Mouse (Mus musculus) kidney, embryonic 16.5 days (tissue): ENCODE results near the gene Ppp3ca. TPM values are rescaled to one million over a fixed set of nuclear protein-coding genes. Genes with fewer than 3 reads are reported as not detected.
A peak's percentile ranks its signal among the peaks of the same experiment; 100 is the strongest.

Experiments used
- ATAC-seq: fragments of 200-750 bp; cut with Nextera tagmentation; 2 replicates; pipeline ENCODE4 v1.8.0; 2017; ENCODE audit warnings: moderate TSS enrichment; ENCODE audit not compliant: low FRiP score, low TSS enrichment
- H3K27ac ChIP-seq: fragments of 300-500 bp; sonication (generic); 2 replicates; pipeline ENCODE4 v1.5.1; 2014; ENCODE audit warnings: low read length
- H3K27me3 ChIP-seq: fragments of 300-500 bp; sonication (generic); 2 replicates; pipeline ENCODE4 v1.6.1; 2014; ENCODE audit warnings: low read length, control low read depth, mixed read lengths; ENCODE audit not compliant: insufficient read depth
- H3K36me3 ChIP-seq: fragments of 300-500 bp; sonication (generic); 2 replicates; pipeline ENCODE4 v1.6.1; 2014; ENCODE audit warnings: low read length, control low read depth, mixed read lengths; ENCODE audit not compliant: insufficient read depth
- H3K4me1 ChIP-seq: fragments of 300-500 bp; sonication (generic); 2 replicates; pipeline ENCODE4 v1.6.1; 2014; ENCODE audit warnings: low read length, control low read depth, mixed read lengths; ENCODE audit not compliant: insufficient read depth
- H3K4me2 ChIP-seq: fragments of 300-500 bp; sonication (generic); replicated peaks from 2 replicates; pipeline ENCODE4 v1.6.1; 2014; ENCODE audit warnings: low read depth, low read length
- H3K4me3 ChIP-seq: fragments of 300-500 bp; sonication (generic); 2 replicates; pipeline ENCODE4 v1.5.1; 2014; ENCODE audit warnings: mild to moderate bottlenecking, low read length
- H3K9ac ChIP-seq: fragments of 300-500 bp; sonication (generic); replicated peaks from 2 replicates; pipeline ENCODE4 v1.6.1; 2014; ENCODE audit warnings: low read length
- H3K9me3 ChIP-seq: fragments of 300-500 bp; sonication (generic); 2 replicates; pipeline ENCODE4 v1.6.1; 2016; ENCODE audit warnings: low read length, control low read depth
- WGBS: fragments of 180-500 bp; shearing (Covaris S2); extraction: QIAGEN DNeasy Blood & Tissue Kit; methylation state at CpG from one replicate; pipeline ENCODE4 v1.1.7; 2014; 5-methylcytosine and 5-hydroxymethylcytosine counted together
- polyA plus RNA-seq: library from polyadenylated mRNA; unstranded; fragments of >200 nt; fragmentation: Nextera tagmentation; extraction: Ambion mirVana; gene quantifications from 2 replicates; pipeline ENCODE4 v1.2.1, GENCODE M21; 2015

The Ppp3ca gene
- polyA plus RNA-seq, 1 experiment from 2014 or later, result 50.7 TPM

DNA sequence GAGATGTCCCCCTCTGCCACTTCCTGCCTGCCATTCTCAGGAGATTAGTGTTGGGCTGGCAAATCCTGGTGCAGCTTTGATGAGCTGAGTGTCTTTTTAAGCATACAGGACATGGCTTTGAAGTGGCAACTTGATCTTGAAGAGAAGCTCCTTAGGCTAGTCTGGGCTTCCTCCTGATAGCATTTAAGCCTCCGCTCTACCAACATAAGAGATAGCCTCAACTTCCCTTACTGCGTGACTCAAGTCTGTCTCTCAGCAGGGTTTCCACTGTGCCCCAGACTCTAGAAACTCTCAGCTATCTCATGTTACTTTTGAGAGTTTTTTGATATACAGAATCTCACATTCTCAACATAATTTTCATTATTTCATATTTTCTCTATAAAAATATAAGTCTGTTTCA lies 144.0 kb downstream of the Ppp3ca start:
- WGBS, result 86% methylated on average over 2 of the region's 2 CpGs
- Histone ChIP-seq H3K27me3 (no peaks in the 10 kb centered on the region), H3K9ac (no peak overlapping the region), H3K4me1 (peaks cover 10% of the 10 kb centered on the region), H3K4me3 (no peak overlapping the region), H3K36me3 (no peaks in the 10 kb centered on the region), H3K4me2 (no peak overlapping the region), H3K9me3 (no peaks in the 10 kb centered on the region), H3K27ac (no peak overlapping the region)
- no peak for ATAC-seq

DNA sequence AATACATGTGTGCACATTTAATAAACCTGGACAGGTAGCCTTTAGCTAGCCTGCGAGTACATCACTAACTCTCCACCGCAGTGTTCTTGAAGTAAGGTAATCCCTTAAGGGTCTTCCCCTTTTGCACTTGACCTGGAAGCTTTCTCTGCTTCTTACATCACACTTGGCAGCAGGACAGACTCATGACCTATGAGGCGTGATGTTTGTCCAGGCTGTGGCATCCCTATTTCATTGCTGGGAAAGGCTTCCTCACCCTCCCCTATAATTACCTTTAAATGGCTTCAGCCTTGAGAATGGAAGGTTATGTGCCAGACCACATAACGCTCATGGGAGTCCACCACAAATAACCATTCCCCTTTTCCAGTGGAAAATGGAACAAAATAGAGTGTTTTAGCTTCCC lies 145.0 kb downstream of the Ppp3ca start:
- 61% methylated on average over 4 of the region's 4 CpGs for WGBS
- Histone ChIP-seq H3K9ac (no peak overlapping the region), H3K9me3 (no peaks in the 10 kb centered on the region), H3K4me1 (peaks cover 9% of the 10 kb centered on the region), H3K4me3 (no peak overlapping the region), H3K36me3 (no peaks in the 10 kb centered on the region), H3K4me2 (no peak overlapping the region), H3K27me3 (no peaks in the 10 kb centered on the region), H3K27ac (no peak overlapping the region)
- no peak for ATAC-seq

- Histone ChIP-seq H3K4me2 (no peak overlapping the region), H3K27ac (no peak overlapping the region), H3K9ac (no peak overlapping the region), H3K36me3 (no peaks in the 10 kb centered on the region), H3K4me1 (peaks cover 7% of the 10 kb centered on the region), H3K27me3 (no peaks in the 10 kb centered on the region), H3K4me3 (no peak overlapping the region), H3K9me3 (no peaks in the 10 kb centered on the region)
- WGBS, result 78% methylated on average over 3 of the region's 3 CpGs
- ATAC-seq, result peak; percentile 35; the same call in 1 of the 2 replicates
Measured at GRCm38 (mm10) chr3:136816319-136816718, 146.4 kb downstream of the Ppp3ca start.

GRCm38 (mm10) chr3:136818997-136819396 lies 149.1 kb downstream of the Ppp3ca start:
- WGBS, result 67% methylated on average over 5 of the region's 5 CpGs
- Histone ChIP-seq H3K9ac (no peak overlapping the region), H3K4me3 (no peak overlapping the region), H3K36me3 (peaks cover 5% of the 10 kb centered on the region; the same call in 1 of the 2 replicates), H3K27me3 (no peaks in the 10 kb centered on the region), H3K9me3 (no peaks in the 10 kb centered on the region), H3K27ac (no peak overlapping the region), H3K4me1 (no peaks in the 10 kb centered on the region), H3K4me2 (no peak overlapping the region)
- ATAC-seq, result no peak

DNA sequence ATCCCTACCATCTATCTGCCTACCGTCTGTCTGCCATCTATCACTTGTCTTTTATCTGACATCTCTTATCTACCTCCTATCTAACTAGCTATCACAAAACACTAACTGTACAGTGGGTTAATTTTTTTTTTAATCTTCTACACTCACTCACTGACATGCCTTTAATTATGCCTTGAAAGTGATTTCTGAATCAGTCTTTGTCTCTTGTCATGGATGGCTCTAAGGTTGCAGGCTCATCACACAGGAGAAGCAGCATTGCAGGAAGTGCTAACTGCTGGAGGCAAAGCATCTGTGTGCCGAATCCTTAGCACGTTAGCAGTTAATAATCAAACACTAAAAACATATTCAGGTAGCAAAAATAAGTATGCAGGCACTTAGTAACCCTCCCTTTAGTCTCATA lies 151.1 kb downstream of the Ppp3ca start:
- Histone ChIP-seq H3K4me3 (no peak overlapping the region), H3K9ac (no peak overlapping the region)
- WGBS, result 75% methylated on average over 3 of the region's 3 CpGs

GRCm38 (mm10) chr3:136821993-136822392 lies 152.1 kb downstream of the Ppp3ca start:
- no peak for ATAC-seq
- Histone ChIP-seq H3K9ac (no peak overlapping the region), H3K27ac (no peak overlapping the region), H3K4me3 (no peak overlapping the region), H3K9me3 (no peaks in the 10 kb centered on the region), H3K36me3 (peaks cover 5% of the 10 kb centered on the region; the same call in 1 of the 2 replicates), H3K27me3 (no peaks in the 10 kb centered on the region), H3K4me1 (no peaks in the 10 kb centered on the region), H3K4me2 (no peak overlapping the region)
- 88% methylated on average over 2 of the region's 2 CpGs for WGBS

More for the DNA sequence above, 151.1 kb downstream of the Ppp3ca start:
- Histone ChIP-seq H3K4me1 (no peaks in the 10 kb centered on the region), H3K36me3 (peaks cover 5% of the 10 kb centered on the region; the same call in 1 of the 2 replicates), H3K9me3 (no peaks in the 10 kb centered on the region), H3K27ac (no peak overlapping the region), H3K27me3 (no peaks in the 10 kb centered on the region), H3K4me2 (no peak overlapping the region)
- ATAC-seq, result no peak

GRCm38 (mm10) chr3:136822431-136822830 lies 152.5 kb downstream of the Ppp3ca start:
- WGBS, result 95% methylated on average over 2 of the region's 2 CpGs
- H3K4me3 ChIP-seq, result no peak overlapping the region
- H3K27ac ChIP-seq, result no peak overlapping the region
- H3K36me3 ChIP-seq, result peaks cover 5% of the 10 kb centered on the region; the same call in 1 of the 2 replicates
- no peak overlapping the region for H3K4me2 ChIP-seq
- no peak overlapping the region for H3K9ac ChIP-seq
- H3K4me1 ChIP-seq, result no peaks in the 10 kb centered on the region
- no peaks in the 10 kb centered on the region for H3K27me3 ChIP-seq
- H3K9me3 ChIP-seq, result no peaks in the 10 kb centered on the region
- no peak for ATAC-seq

GRCm38 (mm10) chr3:136828451-136828850 lies 158.5 kb downstream of the Ppp3ca start:
- H3K4me1 ChIP-seq, result peaks cover 12% of the 10 kb centered on the region
- no peaks in the 10 kb centered on the region for H3K9me3 ChIP-seq
- peaks cover 5% of the 10 kb centered on the region; the same call in 1 of the 2 replicates for H3K36me3 ChIP-seq
- H3K4me2 ChIP-seq, result no peak overlapping the region
- H3K27me3 ChIP-seq, result no peaks in the 10 kb centered on the region
- ATAC-seq, result no peak
- no peak overlapping the region for H3K9ac ChIP-seq
- WGBS, result 53% methylated on average over 2 of the region's 2 CpGs
- no peak overlapping the region for H3K4me3 ChIP-seq
- no peak overlapping the region for H3K27ac ChIP-seq

- no peak for ATAC-seq
- H3K4me2 ChIP-seq, result no peak overlapping the region
- WGBS, result 45% methylated on average over 5 of the region's 5 CpGs
- H3K4me3 ChIP-seq, result no peak overlapping the region
- H3K4me1 ChIP-seq, result peaks cover 19% of the 10 kb centered on the region
- H3K27ac ChIP-seq, result no peak overlapping the region
- H3K9ac ChIP-seq, result no peak overlapping the region
- H3K27me3 ChIP-seq, result no peaks in the 10 kb centered on the region
- H3K36me3 ChIP-seq, result no peaks in the 10 kb centered on the region
- no peaks in the 10 kb centered on the region for H3K9me3 ChIP-seq
Measured at GRCm38 (mm10) chr3:136829109-136829508, 159.2 kb downstream of the Ppp3ca start.

- no peaks in the 10 kb centered on the region for H3K27me3 ChIP-seq
- 88% methylated on average over 12 of the region's 12 CpGs for WGBS
- peaks cover 30% of the 10 kb centered on the region for H3K4me1 ChIP-seq
- H3K9me3 ChIP-seq, result no peaks in the 10 kb centered on the region
- no peak overlapping the region for H3K4me3 ChIP-seq
- H3K9ac ChIP-seq, result no peak overlapping the region
- no peaks in the 10 kb centered on the region for H3K36me3 ChIP-seq
- H3K27ac ChIP-seq, result no peak overlapping the region
- H3K4me2 ChIP-seq, result no peak overlapping the region
- no peak for ATAC-seq
Measured at GRCm38 (mm10) chr3:136830687-136831220, 160.8 kb downstream of the Ppp3ca start.
